Mouse (Mus musculus): ENCODE data around the gene Fam129b.

DNA sequence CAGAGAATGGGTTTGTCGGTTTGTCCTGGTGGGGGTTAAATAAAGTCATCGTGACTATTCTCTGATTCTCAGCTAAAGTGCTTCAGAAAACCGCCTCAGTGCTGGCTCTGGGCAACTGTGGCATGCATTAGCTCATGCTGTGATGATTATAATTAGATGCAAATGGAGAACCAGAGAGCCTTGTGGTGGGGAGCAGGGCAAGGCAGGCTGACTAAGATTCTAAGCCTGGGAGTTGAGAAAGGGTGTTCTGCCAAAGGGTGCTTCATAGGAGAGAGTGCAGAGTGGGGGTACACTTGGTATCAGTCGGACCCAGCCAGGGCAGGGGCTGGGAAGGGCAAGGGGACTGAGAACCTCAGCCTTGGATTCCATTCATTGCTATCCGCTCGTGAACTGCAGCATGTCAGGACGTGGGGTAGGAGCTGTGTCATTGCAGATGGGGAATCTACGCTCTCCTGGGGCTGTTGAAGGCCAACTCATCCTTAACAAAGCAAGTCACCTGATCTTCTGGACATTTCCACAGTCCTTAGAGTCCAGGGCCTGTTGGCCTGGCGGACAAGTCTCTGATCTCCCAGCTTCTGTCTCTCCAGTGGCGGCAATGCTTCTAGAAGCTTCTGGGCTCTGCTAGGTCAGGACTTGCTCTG is 20.7 kb downstream of the Fam129b start:
- TF ChIP-seq ETS1 (IDR thresholded peaks at IDR 0.05; ENCODE audit: low read depth, low read length) (no peak), KAT2A (conservative IDR thresholded peaks at IDR 0.05; ENCODE audit: low read depth, low read length) (no peak), MAX (IDR thresholded peaks at IDR 0.05; ENCODE audit: low read length) (no peak)
